Mouse (Mus musculus): ENCODE measurements around the gene Atp6v1f. TPM values are rescaled to one million over a fixed set of nuclear protein-coding genes. Genes with fewer than 3 reads are reported as not detected.

Atp6v1f gene
- total RNA-seq, 1 experiment: 182 TPM

GRCm38 (mm10) chr6:29473941-29474691, 6.6 kb downstream of the Atp6v1f start:
- H3K36me3 ChIP-seq (ENCODE audit: control insufficient read depth, insufficient read depth, low read length, poor library complexity, severe bottlenecking): peaks cover 10% of the 10 kb centered on the region
- no peak overlapping the region for H3K27ac ChIP-seq (ENCODE audit: insufficient read depth, low read depth, low read length, poor library complexity, severe bottlenecking)
- DNase-seq (ENCODE audit: low read depth, low spot score): peak; percentile 82
- H3K4me1 ChIP-seq (ENCODE audit: control insufficient read depth in 2 of 2, insufficient read depth in 2 of 2, low read length in 2 of 2, poor library complexity in 1 of 2): peaks cover 0 to 11% of the 10 kb centered on the region in 2 experiments; a peak in 2 of 4 replicates
- H3K9me3 ChIP-seq (ENCODE audit: control insufficient read depth, insufficient read depth, low read depth, low read length): no peaks in the 10 kb centered on the region
- H3K4me3 ChIP-seq (ENCODE audit: insufficient read depth in 1 of 2, low read depth in 1 of 2, low read length in 2 of 2, poor library complexity in 1 of 2, severe bottlenecking in 1 of 2): peak overlapping the region; percentile 74 to 83
- H3K9ac ChIP-seq (ENCODE audit: insufficient read depth, low read depth, low read length, poor library complexity, severe bottlenecking): peak overlapping the region; percentile 65
- no peak for TF ChIP-seq MAFK (IDR thresholded peaks at IDR 0.05; ENCODE audit: insufficient read depth, low read depth, low read length)
- TF ChIP-seq HCFC1 (IDR thresholded peaks at IDR 0.05; ENCODE audit: borderline replicate concordance, insufficient read depth, low read length): no peak
- TF ChIP-seq ZNF384 (IDR thresholded peaks at IDR 0.05; ENCODE audit: low read depth, low read length): no peak
- TF ChIP-seq CHD2 (IDR thresholded peaks at IDR 0.05; ENCODE audit: low read depth, low read length): no peak
- TF ChIP-seq ZC3H11A (IDR thresholded peaks at IDR 0.05; ENCODE audit: borderline replicate concordance, low read depth, low read length): no peak
- in situ Hi-C loops (cut with MboI; ENCODE audit: low sequenced_read_pairs in 2 of 2, unreplicated experiment in 2 of 2): no loop called here

GRCm38 (mm10) chr6:29474736-29475135, 7.2 kb downstream of the Atp6v1f start:
- H3K27ac ChIP-seq (ENCODE audit: insufficient read depth, low read depth, low read length, poor library complexity, severe bottlenecking): no peak overlapping the region
- H3K9ac ChIP-seq (ENCODE audit: insufficient read depth, low read depth, low read length, poor library complexity, severe bottlenecking): no peak overlapping the region
- in situ Hi-C loops (cut with MboI; ENCODE audit: low sequenced_read_pairs in 2 of 2, unreplicated experiment in 2 of 2): no loop called here
- DNase-seq (ENCODE audit: low read depth, low spot score): no peak
- no peak overlapping the region for H3K4me3 ChIP-seq (ENCODE audit: insufficient read depth in 1 of 2, low read depth in 1 of 2, low read length in 2 of 2, poor library complexity in 1 of 2, severe bottlenecking in 1 of 2)
- no peaks in the 10 kb centered on the region for H3K9me3 ChIP-seq (ENCODE audit: control insufficient read depth, insufficient read depth, low read depth, low read length)
- TF ChIP-seq MAFK (IDR thresholded peaks at IDR 0.05; ENCODE audit: insufficient read depth, low read depth, low read length): no peak
- no peak for TF ChIP-seq HCFC1 (IDR thresholded peaks at IDR 0.05; ENCODE audit: borderline replicate concordance, insufficient read depth, low read length)
- H3K4me1 ChIP-seq (ENCODE audit: control insufficient read depth in 2 of 2, insufficient read depth in 2 of 2, low read length in 2 of 2, poor library complexity in 1 of 2): peaks cover 0 to 11% of the 10 kb centered on the region in 2 experiments; a peak in 2 of 4 replicates
- peaks cover 10% of the 10 kb centered on the region for H3K36me3 ChIP-seq (ENCODE audit: control insufficient read depth, insufficient read depth, low read length, poor library complexity, severe bottlenecking)

GRCm38 (mm10) chr6:29482691-29483090, 15.2 kb downstream of the Atp6v1f start:
- TF ChIP-seq MAFK (IDR thresholded peaks at IDR 0.05; ENCODE audit: insufficient read depth, low read depth, low read length): no peak
- TF ChIP-seq CHD2 (IDR thresholded peaks at IDR 0.05; ENCODE audit: low read depth, low read length): no peak
- no peak for TF ChIP-seq ZC3H11A (IDR thresholded peaks at IDR 0.05; ENCODE audit: borderline replicate concordance, low read depth, low read length)
- no peak for TF ChIP-seq ZNF384 (IDR thresholded peaks at IDR 0.05; ENCODE audit: low read depth, low read length)
- DNase-seq (ENCODE audit: low read depth, low spot score): no peak
- no peaks in the 10 kb centered on the region for H3K9me3 ChIP-seq (ENCODE audit: control insufficient read depth, insufficient read depth, low read depth, low read length)
- no peak overlapping the region for H3K4me3 ChIP-seq (ENCODE audit: insufficient read depth in 1 of 2, low read depth in 1 of 2, low read length in 2 of 2, poor library complexity in 1 of 2, severe bottlenecking in 1 of 2)
- no peak overlapping the region for H3K27ac ChIP-seq (ENCODE audit: insufficient read depth, low read depth, low read length, poor library complexity, severe bottlenecking)
- H3K4me1 ChIP-seq (ENCODE audit: control insufficient read depth in 2 of 2, insufficient read depth in 2 of 2, low read length in 2 of 2, poor library complexity in 1 of 2): peaks cover 3 to 17% of the 10 kb centered on the region in 2 experiments; a peak in 2 of 4 replicates
- H3K9ac ChIP-seq (ENCODE audit: insufficient read depth, low read depth, low read length, poor library complexity, severe bottlenecking): no peak overlapping the region
- in situ Hi-C loops (cut with MboI; ENCODE audit: low sequenced_read_pairs in 2 of 2, unreplicated experiment in 2 of 2): no loop called here
- H3K36me3 ChIP-seq (ENCODE audit: control insufficient read depth, insufficient read depth, low read length, poor library complexity, severe bottlenecking): no peaks in the 10 kb centered on the region

GRCm38 (mm10) chr6:29484716-29485559, 17.4 kb downstream of the Atp6v1f start:
- no peak overlapping the region for H3K9ac ChIP-seq (ENCODE audit: insufficient read depth, low read depth, low read length, poor library complexity, severe bottlenecking)
- no peak overlapping the region for H3K27ac ChIP-seq (ENCODE audit: insufficient read depth, low read depth, low read length, poor library complexity, severe bottlenecking)
- TF ChIP-seq CHD2 (IDR thresholded peaks at IDR 0.05; ENCODE audit: low read depth, low read length): no peak
- no peak for TF ChIP-seq HCFC1 (IDR thresholded peaks at IDR 0.05; ENCODE audit: borderline replicate concordance, insufficient read depth, low read length)
- no peak for TF ChIP-seq ZNF384 (IDR thresholded peaks at IDR 0.05; ENCODE audit: low read depth, low read length)
- TF ChIP-seq ZC3H11A (IDR thresholded peaks at IDR 0.05; ENCODE audit: borderline replicate concordance, low read depth, low read length): no peak
- TF ChIP-seq MAFK (IDR thresholded peaks at IDR 0.05; ENCODE audit: insufficient read depth, low read depth, low read length): no peak
- in situ Hi-C loops (cut with MboI; ENCODE audit: low sequenced_read_pairs in 2 of 2, unreplicated experiment in 2 of 2): no loop called here
- no peaks in the 10 kb centered on the region for H3K9me3 ChIP-seq (ENCODE audit: control insufficient read depth, insufficient read depth, low read depth, low read length)
- no peaks in the 10 kb centered on the region for H3K36me3 ChIP-seq (ENCODE audit: control insufficient read depth, insufficient read depth, low read length, poor library complexity, severe bottlenecking)
- H3K4me1 ChIP-seq (ENCODE audit: control insufficient read depth in 2 of 2, insufficient read depth in 2 of 2, low read length in 2 of 2, poor library complexity in 1 of 2): peaks cover 3 to 17% of the 10 kb centered on the region in 2 experiments; a peak in 2 of 4 replicates
- DNase-seq (ENCODE audit: low read depth, low spot score): peak; percentile 75
- peak overlapping the region; percentile 40 to 41 for H3K4me3 ChIP-seq (ENCODE audit: insufficient read depth in 1 of 2, low read depth in 1 of 2, low read length in 2 of 2, poor library complexity in 1 of 2, severe bottlenecking in 1 of 2)
